Mouse (Mus musculus) adrenal gland, postnatal 10 days (tissue): ENCODE results near the gene Tph2. TPM values are rescaled to one million over a fixed set of nuclear protein-coding genes. Genes with fewer than 3 reads are reported as not detected.
"Not testable (repeated sequence)": the region's sequence is repeated elsewhere in the genome, so short reads cannot be mapped to it uniquely, and the experiment has no call there.

Source experiments
- DNase-seq: peaks from one replicate; pipeline ENCODE4 v3.0.0; 2021; ENCODE audit warnings: mixed read lengths
- long read RNA-seq, 2 experiments: library from polyadenylated mRNA; stranded (forward); transcript quantifications; one replicate each; pipeline ENCODE4 v2.0.0; 2021
- total RNA-seq, 2 experiments: library from RNA; stranded (reverse); gene quantifications; 2 replicates each; pipeline ENCODE4 v1.2.3; 2021

The Tph2 gene
- not detected for total RNA-seq
- long read RNA-seq, experiment 1 = 0 reads
- long read RNA-seq, experiment 2 = 0 reads

- peak; percentile 88 for DNase-seq
Observed at GRCm38 (mm10) chr10:115184697-115185096, at the start of gene Tph2. Gene Tph2 (minus strand): TSS chr10:115185022.

- DNase-seq = no peak
Observed at GRCm38 (mm10) chr10:115233798-115234197, 49.0 kb upstream of the Tph2 start.

GRCm38 (mm10) chr10:115232513-115232912 lies 47.7 kb upstream of the Tph2 start:
- no peak for DNase-seq

- DNase-seq = no peak
Observed at GRCm38 (mm10) chr10:115229023-115229422, 44.2 kb upstream of the Tph2 start.

GRCm38 (mm10) chr10:115226586-115226985 lies 41.8 kb upstream of the Tph2 start:
- no peak for DNase-seq

- no peak for DNase-seq
Observed at GRCm38 (mm10) chr10:115223845-115224244, 39.0 kb upstream of the Tph2 start.

GRCm38 (mm10) chr10:115212916-115213580 lies 28.2 kb upstream of the Tph2 start:
- DNase-seq = no peak

GRCm38 (mm10) chr10:115205825-115206224 lies 21.0 kb upstream of the Tph2 start:
- DNase-seq = no peak

GRCm38 (mm10) chr10:115205284-115205683 lies 20.5 kb upstream of the Tph2 start:
- no peak for DNase-seq

- no peak for DNase-seq
Observed at GRCm38 (mm10) chr10:115191214-115191613, 6.4 kb upstream of the Tph2 start.

- DNase-seq = no peak
Observed at GRCm38 (mm10) chr10:115187390-115187789, 2.6 kb upstream of the Tph2 start.

GRCm38 (mm10) chr10:115181034-115181433 lies 3.8 kb downstream of the Tph2 start:
- DNase-seq = no peak

GRCm38 (mm10) chr10:115178019-115178418 lies 6.8 kb downstream of the Tph2 start:
- DNase-seq = not testable (repeated sequence)

- DNase-seq = no peak
Observed at GRCm38 (mm10) chr10:115175591-115175991, 9.2 kb downstream of the Tph2 start.

- DNase-seq = no peak
Observed at GRCm38 (mm10) chr10:115173336-115173735, 11.5 kb downstream of the Tph2 start.

GRCm38 (mm10) chr10:115171351-115171818 lies 13.4 kb downstream of the Tph2 start:
- DNase-seq = no peak

- no peak for DNase-seq
Observed at GRCm38 (mm10) chr10:115170496-115171350, 14.1 kb downstream of the Tph2 start.

GRCm38 (mm10) chr10:115169410-115169809 lies 15.4 kb downstream of the Tph2 start:
- no peak for DNase-seq

GRCm38 (mm10) chr10:115160289-115160688 lies 24.5 kb downstream of the Tph2 start:
- DNase-seq = no peak

GRCm38 (mm10) chr10:115147308-115147707 lies 37.5 kb downstream of the Tph2 start:
- no peak for DNase-seq

GRCm38 (mm10) chr10:115146257-115146898 lies 38.4 kb downstream of the Tph2 start:
- no peak for DNase-seq

- DNase-seq = no peak
Observed at GRCm38 (mm10) chr10:115144542-115144941, 40.3 kb downstream of the Tph2 start.

GRCm38 (mm10) chr10:115143641-115144040 lies 41.2 kb downstream of the Tph2 start:
- peak; percentile 41 for DNase-seq
